Mouse (Mus musculus) ES-Bruce4 (cell line): ENCODE measurements at regions not wholly inside any gene's neighbourhood (a gene's known extent, or its start where the extent isn't known, plus 50 kb on each side); places are given as distances from the start of the nearest gene placed in this dataset.

Experiments used
- H3K27ac ChIP-seq: 2 replicates; pipeline ENCODE4 v1.5.1; 2012; ENCODE audit warnings: low read length, inconsistent platforms; ENCODE audit not compliant: insufficient read depth
- H3K27me3 ChIP-seq: 2 replicates; pipeline ENCODE4 v1.6.1; 2012; ENCODE audit warnings: mild to moderate bottlenecking, low read length, inconsistent platforms; ENCODE audit not compliant: control insufficient read depth, poor library complexity, insufficient read depth, severe bottlenecking
- H3K36me3 ChIP-seq: 2 replicates; pipeline ENCODE4 v1.6.1; 2012; ENCODE audit warnings: inconsistent platforms, mild to moderate bottlenecking, low read length, moderate library complexity; ENCODE audit not compliant: control insufficient read depth, poor library complexity, insufficient read depth, severe bottlenecking
- H3K4me1 ChIP-seq: one replicate; pipeline ENCODE4 v1.8.1; 2011; ENCODE audit warnings: low read length; ENCODE audit not compliant: control insufficient read depth, insufficient read depth
- H3K4me3 ChIP-seq: 2 replicates; pipeline ENCODE4 v1.5.1; 2011; ENCODE audit warnings: low read depth, mild to moderate bottlenecking, low read length
- H3K9ac ChIP-seq: 2 replicates; pipeline ENCODE4 v1.6.1; 2012; ENCODE audit warnings: low read depth, mild to moderate bottlenecking, inconsistent platforms; ENCODE audit not compliant: poor library complexity, severe bottlenecking
- H3K9me3 ChIP-seq: replicated peaks from 2 replicates; pipeline ENCODE4 v1.6.1; 2012; ENCODE audit warnings: mild to moderate bottlenecking, low read length, inconsistent platforms; ENCODE audit not compliant: control insufficient read depth, poor library complexity, insufficient read depth, severe bottlenecking
- CTCF ChIP-seq: IDR thresholded peaks from one replicate; pipeline ENCODE4 v1.8.1; 2011; ENCODE audit warnings: low read depth, low read length
- EP300 ChIP-seq: IDR thresholded peaks from 2 replicates; pipeline ENCODE4 v1.6.1; 2011; ENCODE audit warnings: low read depth, low read length; ENCODE audit not compliant: insufficient read depth
- POLR2A ChIP-seq: IDR thresholded peaks from one replicate; pipeline ENCODE4 v1.8.1; 2011; ENCODE audit warnings: low read length; ENCODE audit not compliant: insufficient read depth

GRCm38 (mm10) chr6:100145869-100146268, 141.4 kb downstream of the Rybp start:
- no peaks in the 10 kb centered on the region for H3K36me3 ChIP-seq
- H3K9ac ChIP-seq = no peak overlapping the region
- H3K27me3 ChIP-seq = no peaks in the 10 kb centered on the region
- no peaks in the 10 kb centered on the region for H3K9me3 ChIP-seq
- no peak overlapping the region for H3K4me3 ChIP-seq
- TF ChIP-seq CTCF (no peak), POLR2A (no peak), EP300 (no peak)
- H3K4me1 ChIP-seq = peaks cover 2% of the 10 kb centered on the region
- no peak overlapping the region for H3K27ac ChIP-seq

GRCm38 (mm10) chr6:100144544-100145287, 142.6 kb downstream of the Rybp start:
- no peak overlapping the region for H3K4me3 ChIP-seq
- no peaks in the 10 kb centered on the region for H3K36me3 ChIP-seq
- H3K4me1 ChIP-seq = peaks cover 2% of the 10 kb centered on the region
- TF ChIP-seq EP300 (no peak), CTCF (no peak), POLR2A (no peak)
- H3K9ac ChIP-seq = no peak overlapping the region
- H3K27ac ChIP-seq = no peak overlapping the region
- no peaks in the 10 kb centered on the region for H3K9me3 ChIP-seq
- no peaks in the 10 kb centered on the region for H3K27me3 ChIP-seq

- no peak overlapping the region for H3K27ac ChIP-seq
- no peak for TF ChIP-seq CTCF
- TF ChIP-seq EP300 = no peak
- no peak for TF ChIP-seq POLR2A
- no peaks in the 10 kb centered on the region for H3K27me3 ChIP-seq
- no peaks in the 10 kb centered on the region for H3K9me3 ChIP-seq
- H3K4me1 ChIP-seq = peaks cover 2% of the 10 kb centered on the region
- no peak overlapping the region for H3K9ac ChIP-seq
- H3K4me3 ChIP-seq = peak overlapping the region; percentile 10; the same call in 1 of the 2 replicates
- H3K36me3 ChIP-seq = no peaks in the 10 kb centered on the region
Observed at GRCm38 (mm10) chr6:100143586-100144301, 143.5 kb downstream of the Rybp start.

GRCm38 (mm10) chr6:100141225-100141624, 146.1 kb downstream of the Rybp start:
- Histone ChIP-seq H3K9ac (no peak overlapping the region), H3K27me3 (no peaks in the 10 kb centered on the region), H3K36me3 (no peaks in the 10 kb centered on the region), H3K27ac (no peak overlapping the region), H3K4me1 (peaks cover 2% of the 10 kb centered on the region), H3K9me3 (no peaks in the 10 kb centered on the region), H3K4me3 (no peak overlapping the region)
- TF ChIP-seq EP300 = no peak
- TF ChIP-seq CTCF = no peak
- no peak for TF ChIP-seq POLR2A

- H3K4me1 ChIP-seq = peaks cover 2% of the 10 kb centered on the region
- no peak overlapping the region for H3K9ac ChIP-seq
- no peaks in the 10 kb centered on the region for H3K27me3 ChIP-seq
- no peak overlapping the region for H3K27ac ChIP-seq
- H3K4me3 ChIP-seq = no peak overlapping the region
- TF ChIP-seq EP300 (no peak), POLR2A (no peak), CTCF (no peak)
- no peaks in the 10 kb centered on the region for H3K36me3 ChIP-seq
- H3K9me3 ChIP-seq = no peaks in the 10 kb centered on the region
Observed at GRCm38 (mm10) chr6:100140581-100141114, 146.6 kb downstream of the Rybp start.

- Histone ChIP-seq H3K9ac (no peak overlapping the region), H3K4me3 (no peak overlapping the region), H3K36me3 (no peaks in the 10 kb centered on the region), H3K4me1 (peaks cover 2% of the 10 kb centered on the region), H3K9me3 (no peaks in the 10 kb centered on the region), H3K27ac (no peak overlapping the region), H3K27me3 (no peaks in the 10 kb centered on the region)
- TF ChIP-seq EP300 = no peak
Observed at GRCm38 (mm10) chr6:100139809-100140208, 147.5 kb downstream of the Rybp start.
